Mouse (Mus musculus): ENCODE measurements around the gene Olfr74. TPM values are rescaled to one million over a fixed set of nuclear protein-coding genes. Genes with fewer than 3 reads are reported as not detected.
"Not testable (repeated sequence)": the region's sequence is repeated elsewhere in the genome, so short reads cannot be mapped to it uniquely, and the experiment has no call there.

Olfr74 gene
- polyA plus RNA-seq (2015; fragmentation: Nextera tagmentation; extraction: Ambion mirVana), result not detected in 2 replicates

DNA sequence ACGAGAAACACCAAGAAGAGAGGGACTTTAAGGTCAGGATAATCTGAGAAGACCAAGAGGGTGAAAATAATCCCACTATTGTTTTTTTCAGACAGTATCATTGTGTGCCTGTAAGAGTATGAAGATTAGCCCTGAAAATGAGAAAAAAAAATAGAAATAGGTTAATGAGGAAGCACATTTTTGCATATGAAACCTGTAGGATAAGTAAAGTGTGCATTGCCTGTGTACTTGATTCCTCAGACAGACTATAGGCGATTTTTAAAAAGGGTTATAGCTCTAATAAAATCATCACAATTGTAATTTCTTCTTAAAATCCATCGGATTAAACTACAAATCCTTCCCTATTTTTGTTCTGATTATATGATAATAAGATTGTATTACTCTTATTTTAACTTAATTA, at the start of gene Olfr74:
Gene Olfr74, minus strand, starts transcription at position 101 of the 400 bp plus-strand sequence.
- Histone ChIP-seq H3K4me1 (replicated peaks; ENCODE audit: control insufficient read depth, insufficient read depth, low read length) (no peaks in the 10 kb centered on the region), H3K27me3 (ENCODE audit: control insufficient read depth, insufficient read depth, low read depth, low read length) (no peaks in the 10 kb centered on the region), H3K4me3 (ENCODE audit: low read length) (no peak within 1 kb of the TSS), H3K9me3 (ENCODE audit: control insufficient read depth, low read length) (no peaks in the 10 kb centered on the region), H3K27ac (ENCODE audit: low read length) (no peak within 1 kb of the TSS), H3K36me3 (ENCODE audit: control insufficient read depth, insufficient read depth, low read length) (no peaks in the 10 kb centered on the region), H3K9ac (ENCODE audit: low read length) (no peak within 1 kb of the TSS), H3K4me2 (ENCODE audit: low read depth, low read length) (no peak within 1 kb of the TSS)
- ATAC-seq (ENCODE audit: low read depth), result no peak
- 61% methylated on average over 3 of the region's 3 CpGs for WGBS

- WGBS, result 62% methylated on average over 1 of the region's 1 CpGs
- H3K4me3 ChIP-seq (ENCODE audit: low read length); H3K9me3 ChIP-seq (ENCODE audit: control insufficient read depth, low read length); H3K4me2 ChIP-seq (ENCODE audit: low read depth, low read length); ATAC-seq (ENCODE audit: low read depth); H3K27ac ChIP-seq (ENCODE audit: low read length); H3K4me1 ChIP-seq (replicated peaks; ENCODE audit: control insufficient read depth, insufficient read depth, low read length); H3K9ac ChIP-seq (ENCODE audit: low read length); H3K36me3 ChIP-seq (ENCODE audit: control insufficient read depth, insufficient read depth, low read length); H3K27me3 ChIP-seq (ENCODE audit: control insufficient read depth, insufficient read depth, low read depth, low read length): not testable (repeated sequence)
These were observed 48.0 kb upstream of the Olfr74 start, which contains the start of gene Olfr1161 for GRCm38 (mm10) chr2:88022474-88022873. Gene Olfr1161, plus strand, starts transcription at chr2:88022774.

- ATAC-seq (ENCODE audit: low read depth), result no peak
- Histone ChIP-seq H3K9me3 (ENCODE audit: control insufficient read depth, low read length) (no peaks in the 10 kb centered on the region), H3K4me1 (replicated peaks; ENCODE audit: control insufficient read depth, insufficient read depth, low read length) (no peaks in the 10 kb centered on the region), H3K4me3 (ENCODE audit: low read length) (no peak within 1 kb of the TSS), H3K9ac (ENCODE audit: low read length) (no peak within 1 kb of the TSS), H3K4me2 (ENCODE audit: low read depth, low read length) (no peak within 1 kb of the TSS), H3K27ac (ENCODE audit: low read length) (no peak within 1 kb of the TSS), H3K27me3 (ENCODE audit: control insufficient read depth, insufficient read depth, low read depth, low read length) (no peaks in the 10 kb centered on the region), H3K36me3 (ENCODE audit: control insufficient read depth, insufficient read depth, low read length) (no peaks in the 10 kb centered on the region)
These were observed 33.3 kb upstream of the Olfr74 start, which contains the start of gene Olfr1160 for GRCm38 (mm10) chr2:88007515-88008318. Gene Olfr1160, minus strand, starts transcription at chr2:88008268.

GRCm38 (mm10) chr2:87989813-87990212, 15.3 kb upstream of the Olfr74 start, which contains the start of gene Olfr1158:
Gene Olfr1158, plus strand, starts transcription at chr2:87990113.
- H3K9ac ChIP-seq (ENCODE audit: low read length), result no peak within 1 kb of the TSS
- no peak within 1 kb of the TSS for H3K4me2 ChIP-seq (ENCODE audit: low read depth, low read length)
- H3K27me3 ChIP-seq (ENCODE audit: control insufficient read depth, insufficient read depth, low read depth, low read length), result no peaks in the 10 kb centered on the region
- H3K36me3 ChIP-seq (ENCODE audit: control insufficient read depth, insufficient read depth, low read length), result no peaks in the 10 kb centered on the region
- H3K9me3 ChIP-seq (ENCODE audit: control insufficient read depth, low read length), result no peaks in the 10 kb centered on the region
- ATAC-seq (ENCODE audit: low read depth), result no peak
- H3K27ac ChIP-seq (ENCODE audit: low read length), result no peak within 1 kb of the TSS
- H3K4me1 ChIP-seq (replicated peaks; ENCODE audit: control insufficient read depth, insufficient read depth, low read length), result no peaks in the 10 kb centered on the region
- no peak within 1 kb of the TSS for H3K4me3 ChIP-seq (ENCODE audit: low read length)

- ATAC-seq (ENCODE audit: low read depth), result no peak
- H3K4me1 ChIP-seq (replicated peaks; ENCODE audit: control insufficient read depth, insufficient read depth, low read length), result no peaks in the 10 kb centered on the region
- no peaks in the 10 kb centered on the region for H3K36me3 ChIP-seq (ENCODE audit: control insufficient read depth, insufficient read depth, low read length)
- H3K27ac ChIP-seq (ENCODE audit: low read length), result no peak within 1 kb of the TSS
- no peaks in the 10 kb centered on the region for H3K9me3 ChIP-seq (ENCODE audit: control insufficient read depth, low read length)
- no peak within 1 kb of the TSS for H3K4me2 ChIP-seq (ENCODE audit: low read depth, low read length)
- no peaks in the 10 kb centered on the region for H3K27me3 ChIP-seq (ENCODE audit: control insufficient read depth, insufficient read depth, low read depth, low read length)
- WGBS, result 94% methylated on average over 4 of the region's 4 CpGs
- no peak within 1 kb of the TSS for H3K9ac ChIP-seq (ENCODE audit: low read length)
- H3K4me3 ChIP-seq (ENCODE audit: low read length), result no peak within 1 kb of the TSS
These were observed 6.3 kb downstream of the Olfr74 start, which contains the start of gene Olfr1157 for GRCm38 (mm10) chr2:87968199-87968598. Gene Olfr1157, minus strand, starts transcription at chr2:87968299.

GRCm38 (mm10) chr2:87953000-87953399, 21.5 kb downstream of the Olfr74 start, which contains the start of gene Olfr1156:
Gene Olfr1156, minus strand, starts transcription at chr2:87953100.
- no peak within 1 kb of the TSS for H3K27ac ChIP-seq (ENCODE audit: low read length)
- no peaks in the 10 kb centered on the region for H3K36me3 ChIP-seq (ENCODE audit: control insufficient read depth, insufficient read depth, low read length)
- H3K27me3 ChIP-seq (ENCODE audit: control insufficient read depth, insufficient read depth, low read depth, low read length), result no peaks in the 10 kb centered on the region
- H3K9me3 ChIP-seq (ENCODE audit: control insufficient read depth, low read length), result no peaks in the 10 kb centered on the region
- no peak within 1 kb of the TSS for H3K4me2 ChIP-seq (ENCODE audit: low read depth, low read length)
- no peak within 1 kb of the TSS for H3K4me3 ChIP-seq (ENCODE audit: low read length)
- H3K9ac ChIP-seq (ENCODE audit: low read length), result no peak within 1 kb of the TSS
- no peak for ATAC-seq (ENCODE audit: low read depth)
- H3K4me1 ChIP-seq (replicated peaks; ENCODE audit: control insufficient read depth, insufficient read depth, low read length), result no peaks in the 10 kb centered on the region

- Histone ChIP-seq H3K36me3 (ENCODE audit: control insufficient read depth, insufficient read depth, low read length) (no peaks in the 10 kb centered on the region), H3K9me3 (ENCODE audit: control insufficient read depth, low read length) (no peaks in the 10 kb centered on the region), H3K4me3 (ENCODE audit: low read length) (no peak within 1 kb of the TSS), H3K4me1 (replicated peaks; ENCODE audit: control insufficient read depth, insufficient read depth, low read length) (no peaks in the 10 kb centered on the region), H3K9ac (ENCODE audit: low read length) (no peak within 1 kb of the TSS), H3K27ac (ENCODE audit: low read length) (no peak within 1 kb of the TSS), H3K4me2 (ENCODE audit: low read depth, low read length) (no peak within 1 kb of the TSS), H3K27me3 (ENCODE audit: control insufficient read depth, insufficient read depth, low read depth, low read length) (no peaks in the 10 kb centered on the region)
- WGBS, result 92% methylated on average over 1 of the region's 1 CpGs
- no peak for ATAC-seq (ENCODE audit: low read depth)
These were observed 29.4 kb downstream of the Olfr74 start, which contains the start of gene Olfr1155 for GRCm38 (mm10) chr2:87945037-87945436. Gene Olfr1155, minus strand, starts transcription at chr2:87945137.

Other genes starting within 250 kb of the Olfr74 start
- gene Olfr1138, start 234.7 kb downstream of the Olfr74 start, polyA plus RNA-seq (2015; fragmentation: Nextera tagmentation; extraction: Ambion mirVana), result not detected in 2 replicates
- gene Olfr1140, start 230.9 kb downstream of the Olfr74 start, polyA plus RNA-seq (2015; fragmentation: Nextera tagmentation; extraction: Ambion mirVana), result not detected in 2 replicates
- not detected in 2 replicates for gene Olfr1141, start 220.7 kb downstream of the Olfr74 start, polyA plus RNA-seq (2015; fragmentation: Nextera tagmentation; extraction: Ambion mirVana)
- not detected in 2 replicates for gene Olfr152, start 195.2 kb downstream of the Olfr74 start, polyA plus RNA-seq (2015; fragmentation: Nextera tagmentation; extraction: Ambion mirVana)
- gene Olfr1143, start 174.1 kb downstream of the Olfr74 start, polyA plus RNA-seq (2015; fragmentation: Nextera tagmentation; extraction: Ambion mirVana), result not detected in 2 replicates
- gene Olfr1145, start 164.8 kb downstream of the Olfr74 start, polyA plus RNA-seq (2015; fragmentation: Nextera tagmentation; extraction: Ambion mirVana), result not detected in 2 replicates
- not detected in 2 replicates for gene Olfr1148, start 144.1 kb downstream of the Olfr74 start, polyA plus RNA-seq (2015; fragmentation: Nextera tagmentation; extraction: Ambion mirVana)
- not detected in 2 replicates for gene Olfr1150-ps1, start 130.7 kb downstream of the Olfr74 start, polyA plus RNA-seq (2015; fragmentation: Nextera tagmentation; extraction: Ambion mirVana)
- gene Olfr1151, start 118.8 kb downstream of the Olfr74 start, polyA plus RNA-seq (2015; fragmentation: Nextera tagmentation; extraction: Ambion mirVana), result not detected in 2 replicates
- gene Olfr1152, start 108.2 kb downstream of the Olfr74 start, polyA plus RNA-seq (2015; fragmentation: Nextera tagmentation; extraction: Ambion mirVana), result not detected in 2 replicates
- not detected in 2 replicates for gene Olfr1153, start 79.7 kb downstream of the Olfr74 start, polyA plus RNA-seq (2015; fragmentation: Nextera tagmentation; extraction: Ambion mirVana)
- gene Olfr1154, start 69.5 kb downstream of the Olfr74 start, polyA plus RNA-seq (2015; fragmentation: Nextera tagmentation; extraction: Ambion mirVana), result not detected in 2 replicates
- not detected in 2 replicates for gene Olfr1155, start 29.5 kb downstream of the Olfr74 start, polyA plus RNA-seq (2015; fragmentation: Nextera tagmentation; extraction: Ambion mirVana)
- not detected in 2 replicates for gene Olfr1156, start 21.6 kb downstream of the Olfr74 start, polyA plus RNA-seq (2015; fragmentation: Nextera tagmentation; extraction: Ambion mirVana)
- gene Olfr1157, start 6.4 kb downstream of the Olfr74 start, polyA plus RNA-seq (2015; fragmentation: Nextera tagmentation; extraction: Ambion mirVana), result not detected in 2 replicates
- not detected in 2 replicates for gene Olfr1158, start 15.4 kb upstream of the Olfr74 start, polyA plus RNA-seq (2015; fragmentation: Nextera tagmentation; extraction: Ambion mirVana)
- not detected in 2 replicates for gene Olfr1160, start 33.6 kb upstream of the Olfr74 start, polyA plus RNA-seq (2015; fragmentation: Nextera tagmentation; extraction: Ambion mirVana)
- not detected in 2 replicates for gene Olfr1161, start 48.1 kb upstream of the Olfr74 start, polyA plus RNA-seq (2015; fragmentation: Nextera tagmentation; extraction: Ambion mirVana)
- not detected in 2 replicates for gene Olfr73, start 63.0 kb upstream of the Olfr74 start, polyA plus RNA-seq (2015; fragmentation: Nextera tagmentation; extraction: Ambion mirVana)
- gene Olfr1162, start 76.5 kb upstream of the Olfr74 start, polyA plus RNA-seq (2015; fragmentation: Nextera tagmentation; extraction: Ambion mirVana), result not detected in 2 replicates
- not detected in 2 replicates for gene Olfr1163, start 97.2 kb upstream of the Olfr74 start, polyA plus RNA-seq (2015; fragmentation: Nextera tagmentation; extraction: Ambion mirVana)
- gene Olfr1164, start 119.3 kb upstream of the Olfr74 start, polyA plus RNA-seq (2015; fragmentation: Nextera tagmentation; extraction: Ambion mirVana), result not detected in 2 replicates
- gene Olfr1166, start 153.6 kb upstream of the Olfr74 start, polyA plus RNA-seq (2015; fragmentation: Nextera tagmentation; extraction: Ambion mirVana), result not detected in 2 replicates
- gene Olfr1167, start 180.5 kb upstream of the Olfr74 start, polyA plus RNA-seq (2015; fragmentation: Nextera tagmentation; extraction: Ambion mirVana), result not detected in 2 replicates
- gene Olfr1168, start 207.2 kb upstream of the Olfr74 start, polyA plus RNA-seq (2015; fragmentation: Nextera tagmentation; extraction: Ambion mirVana), result not detected in 2 replicates

Measured in lung, embryonic 16.5 days (tissue).